Mouse (Mus musculus) hindbrain, embryonic 13.5 days (tissue): Measurements from ENCODE around the gene Rapgef1. TPM values are rescaled to one million over a fixed set of nuclear protein-coding genes. Genes with fewer than 3 reads are reported as not detected.
"Not testable (repeated sequence)": the region's sequence is repeated elsewhere in the genome, so short reads cannot be mapped to it uniquely, and the experiment has no call there.

Source experiments
- ATAC-seq: fragments of 200-750 bp; cut with Nextera tagmentation; 2 replicates; pipeline ENCODE4 v1.8.0; 2017; ENCODE audit warnings: moderate TSS enrichment; ENCODE audit not compliant: low FRiP score
- H3K27ac ChIP-seq: fragments of 300-500 bp; sonication (generic); 2 replicates; pipeline ENCODE4 v1.5.1; 2015; ENCODE audit warnings: inconsistent platforms, mild to moderate bottlenecking, moderate library complexity
- H3K27me3 ChIP-seq: fragments of 300-500 bp; sonication (generic); 2 replicates; pipeline ENCODE4 v1.6.1; 2015; ENCODE audit warnings: mild to moderate bottlenecking, inconsistent platforms
- H3K36me3 ChIP-seq: fragments of 300-500 bp; sonication (generic); 2 replicates; pipeline ENCODE4 v1.6.1; 2015; ENCODE audit warnings: mild to moderate bottlenecking, inconsistent platforms
- H3K4me1 ChIP-seq: fragments of 300-500 bp; sonication (generic); replicated peaks from 2 replicates; pipeline ENCODE4 v1.6.1; 2015; ENCODE audit warnings: inconsistent platforms
- H3K4me2 ChIP-seq: fragments of 300-500 bp; sonication (generic); 2 replicates; pipeline ENCODE4 v1.6.1; 2015; ENCODE audit warnings: inconsistent platforms, mild to moderate bottlenecking, moderate library complexity
- H3K4me3 ChIP-seq: fragments of 300-500 bp; sonication (generic); 2 replicates; pipeline ENCODE4 v1.5.1; 2015; ENCODE audit warnings: mild to moderate bottlenecking, inconsistent platforms
- H3K9ac ChIP-seq: fragments of 300-500 bp; sonication (generic); 2 replicates; pipeline ENCODE4 v1.6.1; 2015; ENCODE audit warnings: mild to moderate bottlenecking, inconsistent platforms
- H3K9me3 ChIP-seq: fragments of 300-500 bp; sonication (generic); 2 replicates; pipeline ENCODE4 v1.6.1; 2016; ENCODE audit warnings: inconsistent platforms
- whole genome bisulfite sequencing: fragments of 180-500 bp; shearing (Covaris S2); methylation state at CpG from one replicate; pipeline ENCODE4 v1.1.7; 2015; 5-methylcytosine and 5-hydroxymethylcytosine counted together
- polyA plus RNA-seq: library from polyadenylated mRNA; unstranded; fragments of >200 nt; fragmentation: Nextera tagmentation; extraction: Ambion mirVana; gene quantifications from 2 replicates; pipeline ENCODE4 v1.2.1, GENCODE M21; 2015

Rapgef1 gene
- polyA plus RNA-seq, 1 experiment from 2014 or later: 14.3 TPM

DNA sequence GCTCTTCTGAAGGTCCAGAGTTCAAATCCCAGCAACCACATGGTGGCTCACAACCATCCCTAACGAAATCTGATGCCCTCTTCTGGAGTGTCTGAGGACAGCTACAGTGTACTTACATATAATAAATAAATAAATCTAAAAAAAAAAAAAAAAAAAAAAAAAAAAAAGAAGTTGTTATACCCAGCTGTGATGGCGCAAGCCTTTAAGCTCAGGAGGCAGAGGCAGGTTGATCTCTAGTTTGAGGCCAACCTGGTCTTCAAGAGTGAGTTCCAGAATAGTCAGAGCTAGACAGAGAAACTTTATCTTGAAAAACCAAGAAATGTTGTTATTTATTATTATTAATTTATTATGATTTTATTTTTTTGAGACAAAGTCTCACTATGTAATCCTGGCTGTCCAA, 161.7 kb downstream of the Rapgef1 start:
- H3K4me1 ChIP-seq, H3K4me3 ChIP-seq, ATAC-seq, H3K4me2 ChIP-seq, H3K9me3 ChIP-seq, H3K27me3 ChIP-seq, H3K27ac ChIP-seq, H3K9ac ChIP-seq: not testable (repeated sequence)
- 91% methylated on average over 2 of the region's 2 CpGs for WGBS
- H3K36me3 ChIP-seq: peaks cover 93% of the 10 kb centered on the region

DNA sequence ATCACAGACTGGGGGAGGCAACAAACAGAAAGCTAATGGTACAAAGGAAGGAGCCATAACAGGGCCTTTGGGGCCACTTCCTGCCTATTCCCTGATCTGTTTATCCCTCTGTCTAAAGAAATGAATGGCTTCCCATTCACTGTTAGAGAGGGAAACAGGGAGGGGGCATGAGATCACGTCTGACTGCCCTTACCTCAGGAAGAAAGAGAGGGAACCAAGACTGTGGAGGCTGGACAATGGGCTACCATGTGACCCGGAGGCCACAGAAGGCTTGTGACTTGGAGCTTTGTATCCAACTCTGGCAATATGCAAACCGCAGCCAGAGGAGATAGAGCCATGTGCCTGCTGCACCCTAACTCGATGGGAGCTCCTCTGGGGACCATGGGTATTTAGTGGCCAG, 164.8 kb downstream of the Rapgef1 start:
- peaks cover 21% of the 10 kb centered on the region for H3K4me1 ChIP-seq
- H3K9ac ChIP-seq: no peak overlapping the region
- H3K4me2 ChIP-seq: no peak overlapping the region
- no peak for ATAC-seq
- 57% methylated on average over 4 of the region's 4 CpGs for WGBS
- peaks cover 5% of the 10 kb centered on the region; the same call in 1 of the 2 replicates for H3K9me3 ChIP-seq
- no peak overlapping the region for H3K4me3 ChIP-seq
- H3K36me3 ChIP-seq: peaks cover 64% of the 10 kb centered on the region
- no peak overlapping the region for H3K27ac ChIP-seq
- H3K27me3 ChIP-seq: no peaks in the 10 kb centered on the region

DNA sequence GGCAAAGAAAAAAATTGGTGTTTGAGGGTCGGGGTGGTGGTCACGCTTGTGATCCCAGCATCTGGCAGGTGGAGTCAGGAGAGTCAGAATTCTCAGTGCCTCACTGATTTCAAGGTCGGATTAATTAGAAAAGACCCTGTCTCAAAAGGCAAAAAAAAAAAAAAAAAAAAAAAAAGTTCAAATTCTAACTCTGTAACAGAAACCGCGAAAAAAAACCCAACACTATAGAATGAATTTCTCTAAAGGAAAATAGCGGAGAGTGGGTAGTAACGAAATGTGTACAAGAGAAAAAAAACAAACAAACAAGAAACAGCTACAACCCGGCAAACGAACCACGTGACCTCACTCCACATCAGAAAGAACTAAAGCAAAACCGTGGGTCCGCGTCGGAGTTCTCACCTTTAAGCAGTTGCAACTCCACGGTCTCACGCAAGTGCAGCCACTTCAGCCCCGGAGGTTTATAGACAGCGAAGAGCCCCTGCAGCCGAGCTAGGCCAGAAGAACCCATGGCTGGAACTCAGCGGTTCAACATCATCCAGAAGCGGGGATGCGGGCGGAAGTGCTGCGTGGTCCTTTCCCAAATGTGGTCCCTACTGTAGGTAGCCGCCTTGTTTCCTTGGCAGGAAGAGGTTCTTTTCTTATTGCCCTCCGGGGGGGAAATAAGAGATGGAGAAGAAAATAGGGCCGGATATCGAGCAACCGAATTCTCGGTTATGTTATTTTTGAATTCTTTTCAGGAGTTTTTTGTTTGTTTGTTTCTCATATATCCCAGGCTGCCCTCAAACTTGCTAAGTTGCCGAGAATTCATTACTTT, 167.8 kb downstream of the Rapgef1 start, which contains the start of gene Coq4:
Coq4 (plus strand) TSS at position 390 of the 814 bp plus-strand sequence.
- Histone ChIP-seq H3K36me3 (peaks cover 59% of the 10 kb centered on the region), H3K4me2 (peak within 1 kb of the TSS; percentile 81), H3K4me1 (peaks cover 26% of the 10 kb centered on the region), H3K4me3 (peak within 1 kb of the TSS; percentile 78), H3K9ac (peak within 1 kb of the TSS; percentile 86), H3K9me3 (peaks cover under 1% of the 10 kb centered on the region; the same call in 1 of the 2 replicates), H3K27ac (peak within 1 kb of the TSS; percentile 81), H3K27me3 (no peaks in the 10 kb centered on the region)
- ATAC-seq: peak; percentile 80
- WGBS: 2% methylated on average over 31 of the region's 31 CpGs

DNA sequence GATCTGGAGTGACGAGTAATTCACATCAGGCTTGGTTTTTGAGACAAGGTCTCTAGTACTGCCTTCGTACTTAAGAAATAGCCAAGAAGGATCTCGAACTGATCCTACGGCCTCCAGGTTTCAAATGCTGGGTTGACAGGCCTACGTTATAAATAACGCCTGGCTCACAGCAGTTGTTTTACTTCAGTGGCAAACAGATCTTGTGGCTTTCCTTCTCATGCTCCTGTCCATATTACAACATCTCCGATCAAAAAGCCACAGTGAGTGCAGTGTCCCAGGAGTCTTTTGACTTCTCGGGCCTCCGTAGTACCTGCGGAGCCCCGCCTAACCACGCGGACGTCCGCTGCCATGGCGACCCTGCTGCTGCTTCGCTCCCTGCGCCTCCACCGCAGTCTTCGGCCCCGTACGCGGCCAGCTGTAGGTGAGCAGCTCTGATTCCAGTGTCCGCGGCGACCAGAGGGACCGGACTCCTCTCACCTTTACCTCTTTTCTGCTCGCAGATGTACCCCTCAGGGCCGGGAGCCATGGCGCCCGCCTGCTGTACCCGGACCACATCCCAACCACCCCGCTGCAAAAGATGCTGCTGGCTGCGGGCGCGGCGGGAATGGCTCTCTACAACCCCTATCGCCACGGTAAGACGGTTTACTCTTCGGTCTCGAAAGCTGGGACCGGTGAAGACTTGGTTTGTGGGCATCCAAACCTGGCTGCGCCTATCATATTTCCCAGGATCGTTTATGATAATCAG, 168.6 kb downstream of the Rapgef1 start, which contains the start of gene Trub2:
Trub2 (minus strand) TSS at position 566 of the 745 bp plus-strand sequence.
- Histone ChIP-seq H3K27ac (peak within 1 kb of the TSS; percentile 81), H3K4me2 (peak within 1 kb of the TSS; percentile 81), H3K4me1 (peaks cover 26% of the 10 kb centered on the region), H3K27me3 (no peaks in the 10 kb centered on the region), H3K9me3 (no peaks in the 10 kb centered on the region), H3K9ac (peak within 1 kb of the TSS; percentile 86), H3K36me3 (peaks cover 59% of the 10 kb centered on the region), H3K4me3 (peak within 1 kb of the TSS; percentile 78)
- 1% methylated on average over 45 of the region's 45 CpGs for WGBS
- peak; percentile 90 for ATAC-seq

Other genes starting within 250 kb of the Rapgef1 start
- not detected in 2 replicates for gene Gm13420, start 132.0 kb downstream of the Rapgef1 start, polyA plus RNA-seq
- gene Gm13547, start 139.6 kb downstream of the Rapgef1 start, polyA plus RNA-seq: not detected in 2 replicates
- gene Coq4, start 167.8 kb downstream of the Rapgef1 start, polyA plus RNA-seq: 33.4 and 34.5 TPM in 2 replicates
- 40.0 and 43.0 TPM in 2 replicates for gene Trub2, start 168.8 kb downstream of the Rapgef1 start, polyA plus RNA-seq
- gene Slc27a4, start 182.9 kb downstream of the Rapgef1 start, polyA plus RNA-seq: 32.6 and 33.4 TPM in 2 replicates
- 23.5 and 26.8 TPM in 2 replicates for gene Urm1, start 200.4 kb downstream of the Rapgef1 start, polyA plus RNA-seq
- 23.8 and 24.9 TPM in 2 replicates for gene Cercam, start 249.4 kb downstream of the Rapgef1 start, polyA plus RNA-seq